Mouse (Mus musculus) kidney, embryonic 16.5 days (tissue): ENCODE measurements around the gene Tnni1. TPM values are rescaled to one million over a fixed set of nuclear protein-coding genes. Genes with fewer than 3 reads are reported as not detected.
A peak's percentile ranks its signal among the peaks of the same experiment; 100 is the strongest.

Experiments
- ATAC-seq: fragments of 200-750 bp; cut with Nextera tagmentation; 2 replicates; pipeline ENCODE4 v1.8.0; 2017; ENCODE audit warnings: moderate TSS enrichment; ENCODE audit not compliant: low FRiP score, low TSS enrichment
- H3K27ac ChIP-seq: fragments of 300-500 bp; sonication (generic); 2 replicates; pipeline ENCODE4 v1.5.1; 2014; ENCODE audit warnings: low read length
- H3K27me3 ChIP-seq: fragments of 300-500 bp; sonication (generic); 2 replicates; pipeline ENCODE4 v1.6.1; 2014; ENCODE audit warnings: low read length, control low read depth, mixed read lengths; ENCODE audit not compliant: insufficient read depth
- H3K36me3 ChIP-seq: fragments of 300-500 bp; sonication (generic); 2 replicates; pipeline ENCODE4 v1.6.1; 2014; ENCODE audit warnings: low read length, control low read depth, mixed read lengths; ENCODE audit not compliant: insufficient read depth
- H3K4me1 ChIP-seq: fragments of 300-500 bp; sonication (generic); 2 replicates; pipeline ENCODE4 v1.6.1; 2014; ENCODE audit warnings: low read length, control low read depth, mixed read lengths; ENCODE audit not compliant: insufficient read depth
- H3K4me2 ChIP-seq: fragments of 300-500 bp; sonication (generic); replicated peaks from 2 replicates; pipeline ENCODE4 v1.6.1; 2014; ENCODE audit warnings: low read depth, low read length
- H3K4me3 ChIP-seq: fragments of 300-500 bp; sonication (generic); 2 replicates; pipeline ENCODE4 v1.5.1; 2014; ENCODE audit warnings: mild to moderate bottlenecking, low read length
- H3K9ac ChIP-seq: fragments of 300-500 bp; sonication (generic); replicated peaks from 2 replicates; pipeline ENCODE4 v1.6.1; 2014; ENCODE audit warnings: low read length
- H3K9me3 ChIP-seq: fragments of 300-500 bp; sonication (generic); 2 replicates; pipeline ENCODE4 v1.6.1; 2016; ENCODE audit warnings: low read length, control low read depth
- WGBS: fragments of 180-500 bp; shearing (Covaris S2); extraction: QIAGEN DNeasy Blood & Tissue Kit; methylation state at CpG from one replicate; pipeline ENCODE4 v1.1.7; 2014; 5-methylcytosine and 5-hydroxymethylcytosine counted together
- polyA plus RNA-seq: library from polyadenylated mRNA; unstranded; fragments of >200 nt; fragmentation: Nextera tagmentation; extraction: Ambion mirVana; gene quantifications from 2 replicates; pipeline ENCODE4 v1.2.1, GENCODE M21; 2015

The Tnni1 gene
- polyA plus RNA-seq: 21.9 and 23.5 TPM in 2 replicates

- peak; percentile 87 for ATAC-seq
- Histone ChIP-seq H3K27me3 (no peaks in the 10 kb centered on the region), H3K27ac (peak within 1 kb of the TSS; percentile 87), H3K4me2 (peak within 1 kb of the TSS; percentile 30), H3K4me1 (peaks cover 55% of the 10 kb centered on the region), H3K9me3 (no peaks in the 10 kb centered on the region), H3K4me3 (no peak within 1 kb of the TSS), H3K36me3 (no peaks in the 10 kb centered on the region), H3K9ac (peak within 1 kb of the TSS; percentile 25)
- 10% methylated on average over 22 of the region's 22 CpGs for WGBS
These were observed at the start of gene Tnni1 for GRCm38 (mm10) chr1:135778780-135779535. Gene Tnni1 (plus strand): TSS chr1:135779434.

DNA sequence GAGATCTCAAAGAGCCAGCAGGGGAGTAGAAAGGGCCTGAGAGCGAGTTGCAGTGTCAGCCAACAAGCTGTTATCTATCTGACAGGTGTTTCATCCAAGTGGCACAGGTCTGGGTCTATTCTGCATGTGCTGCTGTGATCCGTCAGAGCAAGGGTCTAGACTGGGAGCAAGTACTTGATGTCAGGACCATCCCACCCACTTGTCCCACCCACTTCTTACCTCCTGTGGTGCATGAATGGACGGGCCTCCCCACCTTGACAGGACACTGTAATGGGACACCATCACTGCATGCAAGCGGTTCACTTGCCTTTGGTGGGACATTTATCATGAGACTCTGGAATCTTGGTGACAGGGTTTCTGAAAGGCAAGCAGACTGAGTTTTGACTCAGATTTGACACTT lies 49.4 kb upstream of the Tnni1 start:
- Histone ChIP-seq H3K4me1 (peaks cover 61% of the 10 kb centered on the region), H3K27ac (peak overlapping the region; percentile 95)
- WGBS: 18% methylated on average over 4 of the region's 4 CpGs

GRCm38 (mm10) chr1:135730296-135730695 lies 48.9 kb upstream of the Tnni1 start:
- peak overlapping the region; percentile 73 for H3K4me2 ChIP-seq
- WGBS: 37% methylated on average over 3 of the region's 3 CpGs

More for the DNA sequence above, 49.4 kb upstream of the Tnni1 start:
- Histone ChIP-seq H3K9ac (peak overlapping the region; percentile 74), H3K27me3 (no peaks in the 10 kb centered on the region), H3K4me2 (peak overlapping the region; percentile 73), H3K9me3 (no peaks in the 10 kb centered on the region), H3K4me3 (peak overlapping the region; percentile 58), H3K36me3 (no peaks in the 10 kb centered on the region)
- no peak for ATAC-seq

GRCm38 (mm10) chr1:135731393-135731792 lies 47.8 kb upstream of the Tnni1 start:
- WGBS: 55% methylated on average over 7 of the region's 7 CpGs
- Histone ChIP-seq H3K4me3 (peak overlapping the region; percentile 58), H3K36me3 (0 out of 2 replicates have a peak, but pooled peaks cover 1% of the 10 kb centered on the region), H3K9me3 (no peaks in the 10 kb centered on the region), H3K27ac (peak overlapping the region; percentile 95), H3K4me1 (peaks cover 69% of the 10 kb centered on the region), H3K27me3 (no peaks in the 10 kb centered on the region), H3K4me2 (peak overlapping the region; percentile 73), H3K9ac (peak overlapping the region; percentile 57)
- no peak for ATAC-seq

More at GRCm38 (mm10) chr1:135730296-135730695, 48.9 kb upstream of the Tnni1 start:
- Histone ChIP-seq H3K9ac (peak overlapping the region; percentile 74), H3K27me3 (no peaks in the 10 kb centered on the region), H3K9me3 (no peaks in the 10 kb centered on the region), H3K4me1 (peaks cover 65% of the 10 kb centered on the region), H3K27ac (peak overlapping the region; percentile 95), H3K36me3 (no peaks in the 10 kb centered on the region), H3K4me3 (peak overlapping the region; percentile 58)
- ATAC-seq: no peak

- ATAC-seq: peak; percentile 72
- Histone ChIP-seq H3K4me3 (peak overlapping the region; percentile 58; the same call in 1 of the 2 replicates), H3K9me3 (no peaks in the 10 kb centered on the region), H3K27ac (peak overlapping the region; percentile 95), H3K36me3 (0 out of 2 replicates have a peak, but pooled peaks cover 8% of the 10 kb centered on the region), H3K27me3 (no peaks in the 10 kb centered on the region), H3K4me1 (peaks cover 69% of the 10 kb centered on the region), H3K9ac (peak overlapping the region; percentile 57), H3K4me2 (peak overlapping the region; percentile 73)
- WGBS: 29% methylated on average over 11 of the region's 11 CpGs
These were observed 47.1 kb upstream of the Tnni1 start for GRCm38 (mm10) chr1:135731897-135732684.

GRCm38 (mm10) chr1:135734225-135734937 lies 44.9 kb upstream of the Tnni1 start:
- ATAC-seq: no peak
- H3K4me3 ChIP-seq: no peak overlapping the region

GRCm38 (mm10) chr1:135735460-135735859 lies 43.8 kb upstream of the Tnni1 start:
- Histone ChIP-seq H3K36me3 (0 out of 2 replicates have a peak, but pooled peaks cover 11% of the 10 kb centered on the region), H3K4me3 (no peak overlapping the region), H3K9ac (peak overlapping the region; percentile 47; the same call in 1 of the 2 replicates), H3K27ac (peak overlapping the region; percentile 76), H3K4me1 (peaks cover 65% of the 10 kb centered on the region), H3K9me3 (no peaks in the 10 kb centered on the region), H3K4me2 (no peak overlapping the region), H3K27me3 (no peaks in the 10 kb centered on the region)
- no peak for ATAC-seq
- WGBS: 40% methylated on average over 6 of the region's 6 CpGs

More at GRCm38 (mm10) chr1:135734225-135734937, 44.9 kb upstream of the Tnni1 start:
- H3K4me1 ChIP-seq: peaks cover 67% of the 10 kb centered on the region
- peak overlapping the region; percentile 76 for H3K27ac ChIP-seq
- WGBS: 34% methylated on average over 6 of the region's 7 CpGs
- no peaks in the 10 kb centered on the region for H3K9me3 ChIP-seq
- no peak overlapping the region; the same call in 1 of the 2 replicates for H3K4me2 ChIP-seq
- H3K9ac ChIP-seq: 0 out of 2 replicates have a peak overlapping the region, but pooled peaks have one; percentile 5
- 0 out of 2 replicates have a peak, but pooled peaks cover 8% of the 10 kb centered on the region for H3K36me3 ChIP-seq
- no peaks in the 10 kb centered on the region for H3K27me3 ChIP-seq

GRCm38 (mm10) chr1:135744987-135745386 lies 34.2 kb upstream of the Tnni1 start:
- WGBS: 72% methylated on average over 7 of the region's 7 CpGs
- H3K9me3 ChIP-seq: no peaks in the 10 kb centered on the region
- H3K9ac ChIP-seq: no peak overlapping the region
- H3K4me2 ChIP-seq: no peak overlapping the region
- no peak for ATAC-seq
- H3K36me3 ChIP-seq: peaks cover 31% of the 10 kb centered on the region
- no peaks in the 10 kb centered on the region for H3K27me3 ChIP-seq
- H3K27ac ChIP-seq: no peak overlapping the region; the same call in 1 of the 2 replicates
- peaks cover 37% of the 10 kb centered on the region for H3K4me1 ChIP-seq
- no peak overlapping the region for H3K4me3 ChIP-seq

DNA sequence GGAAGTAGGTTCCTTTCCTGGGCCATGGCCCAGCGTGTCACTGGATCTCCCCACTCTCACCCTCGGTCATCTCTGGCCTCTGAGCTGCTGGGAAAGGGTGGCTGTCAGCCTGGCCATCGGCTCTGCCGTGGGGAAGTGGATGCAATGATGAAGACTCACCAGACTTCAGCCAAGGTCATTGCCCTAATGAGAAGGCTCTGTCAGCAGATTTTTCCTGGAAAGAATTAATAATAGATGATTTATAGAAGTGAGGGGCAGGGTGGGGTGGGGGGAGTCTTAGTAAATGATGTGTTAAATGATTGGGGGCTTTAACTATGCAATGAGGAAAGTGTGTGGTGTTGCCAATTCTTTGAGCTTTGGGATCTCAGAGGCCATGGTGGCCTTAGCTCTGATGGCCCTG lies 33.0 kb upstream of the Tnni1 start:
- Histone ChIP-seq H3K9ac (no peak overlapping the region), H3K27ac (no peak overlapping the region), H3K27me3 (no peaks in the 10 kb centered on the region), H3K4me2 (no peak overlapping the region), H3K4me1 (peaks cover 26% of the 10 kb centered on the region), H3K9me3 (no peaks in the 10 kb centered on the region), H3K4me3 (no peak overlapping the region), H3K36me3 (peaks cover 42% of the 10 kb centered on the region)
- 58% methylated on average over 4 of the region's 4 CpGs for WGBS
- ATAC-seq: no peak
